Mouse (Mus musculus): ENCODE data around the gene Rsph1. TPM values are rescaled to one million over a fixed set of nuclear protein-coding genes. Genes with fewer than 3 reads are reported as not detected.

Gene Rsph1
- total RNA-seq, 2 experiments from 2014 or later: 10.0 to 12.5 TPM

- DNase-seq: no peak
- intact Hi-C loops (cut with DNase I; ENCODE audit: low total_unique reads): no loop called here
Measured at GRCm38 (mm10) chr17:31231780-31232179, 45.4 kb downstream of the Rsph1 start.

GRCm38 (mm10) chr17:31226931-31227330, 50.3 kb downstream of the Rsph1 start:
- intact Hi-C loops (cut with DNase I; ENCODE audit: low total_unique reads): no loop called here

GRCm38 (mm10) chr17:31226368-31226767, 50.8 kb downstream of the Rsph1 start:
- intact Hi-C loops (cut with DNase I; ENCODE audit: low total_unique reads): no loop called here
- DNase-seq: no peak

More at GRCm38 (mm10) chr17:31226931-31227330, 50.3 kb downstream of the Rsph1 start:
- no peak for DNase-seq

- intact Hi-C loops (cut with DNase I; ENCODE audit: low total_unique reads): no loop called here
- DNase-seq: no peak
Measured at GRCm38 (mm10) chr17:31224591-31224990, 52.6 kb downstream of the Rsph1 start.

- no peak for DNase-seq
- intact Hi-C loops (cut with DNase I; ENCODE audit: low total_unique reads): no loop called here
Measured at GRCm38 (mm10) chr17:31223835-31224234, 53.3 kb downstream of the Rsph1 start.

- DNase-seq: no peak
- intact Hi-C loops (cut with DNase I; ENCODE audit: low total_unique reads): no loop called here
Measured at GRCm38 (mm10) chr17:31222810-31223310, 54.3 kb downstream of the Rsph1 start.

- intact Hi-C loops (cut with DNase I; ENCODE audit: low total_unique reads): no loop called here
Measured at GRCm38 (mm10) chr17:31216068-31216955, 60.9 kb downstream of the Rsph1 start.

GRCm38 (mm10) chr17:31211881-31212280, 65.3 kb downstream of the Rsph1 start:
- no peak for DNase-seq
- intact Hi-C loops (cut with DNase I; ENCODE audit: low total_unique reads): no loop called here

More at GRCm38 (mm10) chr17:31216068-31216955, 60.9 kb downstream of the Rsph1 start:
- DNase-seq: no peak

- intact Hi-C loops (cut with DNase I; ENCODE audit: low total_unique reads): no loop called here
- DNase-seq: no peak
Measured at GRCm38 (mm10) chr17:31210299-31210698, 66.9 kb downstream of the Rsph1 start.

- intact Hi-C loops (cut with DNase I; ENCODE audit: low total_unique reads): no loop called here
- DNase-seq: no peak
Measured at GRCm38 (mm10) chr17:31209376-31209930, 67.7 kb downstream of the Rsph1 start.

- no peak for DNase-seq
- intact Hi-C loops (cut with DNase I; ENCODE audit: low total_unique reads): no loop called here
Measured at GRCm38 (mm10) chr17:31208654-31209053, 68.5 kb downstream of the Rsph1 start.

GRCm38 (mm10) chr17:31207771-31208334, 69.3 kb downstream of the Rsph1 start, which contains the start of gene Ubash3a:
Ubash3a (plus strand) TSS chr17:31207873.
- intact Hi-C loops (cut with DNase I; ENCODE audit: low total_unique reads): no loop called here
- no peak for DNase-seq

Other genes with a start within 250 kb of the Rsph1 start
- gene Abcg1, start 219.7 kb downstream of the Rsph1 start, total RNA-seq (2021): 1 to 10 TPM; 4.9 to 6.6 TPM
- gene Tff3, start 147.7 kb downstream of the Rsph1 start, total RNA-seq (2021): not detected
- not detected for gene Tff2, start 133.1 kb downstream of the Rsph1 start, total RNA-seq (2021)
- gene Tff1, start 112.1 kb downstream of the Rsph1 start, total RNA-seq (2021): not detected
- not detected for gene Tmprss3, start 78.4 kb downstream of the Rsph1 start, total RNA-seq (2021)
- gene Ubash3a, start 69.5 kb downstream of the Rsph1 start, total RNA-seq (2021): not detected
- gene Slc37a1, start 9.4 kb upstream of the Rsph1 start, total RNA-seq (2021): 1 to 10 TPM; 2.5 to 2.7 TPM
- 1 to 10 TPM; 4.5 to 6.5 TPM for gene Pde9a, start 108.8 kb upstream of the Rsph1 start, total RNA-seq (2021)
- 1 to 10 TPM; 6.7 to 7.9 TPM for gene Wdr4, start 242.6 kb upstream of the Rsph1 start, total RNA-seq (2021)
- gene Ndufv3, start 242.7 kb upstream of the Rsph1 start, total RNA-seq (2021): 100 to 1,000 TPM; 423 to 456 TPM

Data from gastrocnemius, postnatal 14 days (tissue).